Mouse (Mus musculus) CH12.LX (cell line): ENCODE measurements at regions not wholly inside any gene's neighbourhood (a gene's known extent, or its start where the extent isn't known, plus 50 kb on each side); places are given as distances from the start of the nearest gene placed in this dataset.

ENCODE experiments used
- DNase-seq: peaks from one replicate; pipeline ENCODE4 v3.0.0-alpha.2; 2013; ENCODE audit errors: extremely low read depth
- H3K27ac ChIP-seq: 2 replicates; pipeline ENCODE4 v1.5.1; 2012; ENCODE audit warnings: low read depth, mild to moderate bottlenecking, control low read depth, moderate library complexity; ENCODE audit not compliant: insufficient read depth
- H3K27me3 ChIP-seq: replicated peaks from 2 replicates; pipeline ENCODE3; 2012; ENCODE audit warnings: inconsistent platforms
- H3K36me3 ChIP-seq, 2 experiments: replicated peaks in 1 of 2; 2 replicates each; pipeline versions ENCODE3 to v1.6.1; 2012; ENCODE audit warnings: inconsistent platforms in 1 of 2, low read length in 1 of 2, mild to moderate bottlenecking in 1 of 2, mixed read lengths in 1 of 2, moderate library complexity in 1 of 2; ENCODE audit not compliant: control insufficient read depth in 1 of 2, insufficient read depth in 1 of 2
- H3K4me1 ChIP-seq, 2 experiments: 2 replicates each; pipeline ENCODE4 v1.6.1; 2012; ENCODE audit warnings: inconsistent platforms in 1 of 2, moderate library complexity in 1 of 2; ENCODE audit not compliant: insufficient read depth in 2 of 2, control insufficient read depth in 1 of 2
- H3K4me2 ChIP-seq: 2 replicates; pipeline ENCODE4 v1.6.1; 2012; ENCODE audit warnings: low read depth, mild to moderate bottlenecking, control low read depth; ENCODE audit not compliant: poor library complexity, insufficient read depth, severe bottlenecking
- H3K4me3 ChIP-seq, 3 experiments: fragments of 150-350 bp in 1 of 3; sonication (generic) in 1 of 3; replicated peaks in 1 of 3; 2 replicates each; pipeline versions ENCODE3 to v1.5.1; 2011 to 2012; ENCODE audit warnings: low read depth in 2 of 3, low read length in 2 of 3, mild to moderate bottlenecking in 2 of 3, moderate library complexity in 2 of 3, control low read depth in 1 of 3, improper control_type of control experiment in 1 of 3, inconsistent platforms in 1 of 3, mixed read lengths in 1 of 3; ENCODE audit not compliant: poor library complexity in 1 of 3
- H3K79me2 ChIP-seq: replicated peaks from 2 replicates; pipeline ENCODE4 v1.6.1; 2012; ENCODE audit warnings: mild to moderate bottlenecking, moderate library complexity; ENCODE audit not compliant: control insufficient read depth, poor library complexity, insufficient read depth, severe bottlenecking; ENCODE audit errors: extremely low read depth
- H3K9ac ChIP-seq: 2 replicates; pipeline ENCODE4 v1.6.1; 2012; ENCODE audit warnings: low read depth, mild to moderate bottlenecking, control low read depth, moderate library complexity; ENCODE audit not compliant: insufficient read depth
- H3K9me3 ChIP-seq: replicated peaks from 2 replicates; pipeline ENCODE3; 2012; ENCODE audit warnings: low read length, inconsistent platforms, mixed read lengths
- BHLHE40 ChIP-seq: IDR thresholded peaks from 2 replicates; pipeline ENCODE4 v1.6.1; 2011; ENCODE audit warnings: mild to moderate bottlenecking, low read depth, low read length, improper control_type of control experiment
- CHD1 ChIP-seq: IDR thresholded peaks from 2 replicates; pipeline ENCODE4 v1.6.1; 2012; ENCODE audit warnings: low read depth, low read length, improper control_type of control experiment, inconsistent platforms
- CHD2 ChIP-seq: IDR thresholded peaks from 2 replicates; pipeline ENCODE4 v1.6.1; 2011; ENCODE audit warnings: low read length, improper control_type of control experiment
- CTCF ChIP-seq, 2 experiments: IDR thresholded peaks in 1 of 2; conservative IDR thresholded peaks in 1 of 2; 2 replicates each; pipeline ENCODE4 v1.5.1; 2011 to 2012; ENCODE audit warnings: low read depth in 2 of 2, low read length in 2 of 2, improper control_type of control experiment in 1 of 2, inconsistent platforms in 1 of 2, mild to moderate bottlenecking in 1 of 2, moderate library complexity in 1 of 2
- E2F4 ChIP-seq: IDR thresholded peaks from 2 replicates; pipeline ENCODE4 v1.6.1; 2011; ENCODE audit warnings: low read depth, low read length, improper control_type of control experiment; ENCODE audit not compliant: insufficient replicate concordance
- ELF1 ChIP-seq: IDR thresholded peaks from 2 replicates; pipeline ENCODE4 v1.6.1; 2014; ENCODE audit warnings: low read depth, mild to moderate bottlenecking, inconsistent platforms, low read length, improper control_type of control experiment
- GABPA ChIP-seq: IDR thresholded peaks from 2 replicates; pipeline ENCODE4 v1.6.1; 2012; ENCODE audit warnings: low read depth, low read length, improper control_type of control experiment, inconsistent platforms; ENCODE audit not compliant: insufficient replicate concordance
- MAX ChIP-seq: IDR thresholded peaks from 2 replicates; pipeline ENCODE4 v1.6.1; 2011; ENCODE audit warnings: low read length, improper control_type of control experiment
- MAZ ChIP-seq: IDR thresholded peaks from 2 replicates; pipeline ENCODE4 v1.6.1; 2012; ENCODE audit warnings: low read depth, mild to moderate bottlenecking, inconsistent platforms, low read length, improper control_type of control experiment, moderate library complexity
- MEF2A ChIP-seq: IDR thresholded peaks from 2 replicates; pipeline ENCODE4 v1.6.1; 2014; ENCODE audit warnings: low read depth, mild to moderate bottlenecking, inconsistent platforms, low read length, improper control_type of control experiment, borderline replicate concordance
- MYC ChIP-seq: IDR thresholded peaks from 2 replicates; pipeline ENCODE4 v1.6.1; 2011; ENCODE audit warnings: low read depth, mild to moderate bottlenecking, improper control_type of control experiment, low read length
- NRF1 ChIP-seq: IDR thresholded peaks from 2 replicates; pipeline ENCODE4 v1.6.1; 2014; ENCODE audit warnings: low read depth, mild to moderate bottlenecking, inconsistent platforms, low read length, improper control_type of control experiment, moderate library complexity
- PAX5 ChIP-seq: IDR thresholded peaks from 2 replicates; pipeline ENCODE4 v1.6.1; 2012; ENCODE audit warnings: low read length, inconsistent platforms, mixed read lengths
- SIN3A ChIP-seq: IDR thresholded peaks from 2 replicates; pipeline ENCODE4 v1.6.1; 2012; ENCODE audit warnings: low read length, improper control_type of control experiment, inconsistent platforms
- SMC3 ChIP-seq: IDR thresholded peaks from 2 replicates; pipeline ENCODE4 v1.6.1; 2011; ENCODE audit warnings: low read depth, low read length, improper control_type of control experiment
- TBP ChIP-seq: conservative IDR thresholded peaks from 2 replicates; pipeline ENCODE4 v1.6.1; 2011; ENCODE audit warnings: low read depth, low read length, improper control_type of control experiment
- TCF12 ChIP-seq: IDR thresholded peaks from 2 replicates; pipeline ENCODE4 v1.6.1; 2014; ENCODE audit warnings: low read depth, mild to moderate bottlenecking, inconsistent platforms, low read length, improper control_type of control experiment
- UBTF ChIP-seq: IDR thresholded peaks from 2 replicates; pipeline ENCODE4 v1.6.1; 2012; ENCODE audit warnings: low read depth, mild to moderate bottlenecking, inconsistent platforms, low read length, improper control_type of control experiment, moderate library complexity
- USF1 ChIP-seq: IDR thresholded peaks from 2 replicates; pipeline ENCODE4 v1.6.1; 2014; ENCODE audit warnings: low read depth, mild to moderate bottlenecking, inconsistent platforms, low read length, improper control_type of control experiment
- dilution Hi-C: fragments of 300-500 bp; cut with MboI; formaldehyde crosslinking; loops from 2 replicates; pipeline ENCODE4 v1.14.3; 2020; ENCODE audit warnings: low sequenced_read_pairs; ENCODE audit not compliant: extremely low pct_unique_long_range_greater_than_20kb, extremely low pct_ligation_motif_present
- in situ Hi-C: fragments of 300-500 bp; cut with MboI; formaldehyde crosslinking; loops from 3 replicates; pipeline ENCODE4 v1.14.3; 2019; ENCODE audit warnings: low sequenced_read_pairs, low pct_ligation_motif_present, low pct_unique_long_range_greater_than_20kb, mixed read lengths

- dilution Hi-C loops = no loop called here
Observed at GRCm38 (mm10) chr12:117415146-117415545, 101.1 kb upstream of the Rapgef5 start.

DNA sequence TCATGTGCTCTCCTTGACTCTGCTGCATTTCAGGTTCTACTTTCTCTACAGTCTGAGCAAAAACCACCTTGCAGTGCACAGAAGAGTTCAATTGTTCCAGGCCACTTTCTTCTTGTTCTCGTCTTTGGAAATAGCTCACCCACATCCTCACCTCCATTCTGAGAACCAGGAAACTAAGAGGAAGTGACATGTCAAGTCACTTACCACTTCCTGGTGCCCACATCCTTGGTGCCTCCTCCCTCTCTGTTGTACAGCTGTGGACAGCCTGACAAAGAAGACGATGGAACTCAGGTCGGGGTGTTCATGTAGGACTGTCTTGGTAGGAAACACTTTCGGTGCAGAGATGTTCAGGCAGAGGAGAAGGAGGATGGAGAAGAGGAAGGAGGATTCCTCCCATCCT lies 98.3 kb upstream of the Rapgef5 start:
- Histone ChIP-seq H3K4me2 (no peak overlapping the region), H3K27ac (no peak overlapping the region), H3K79me2 (no peaks in the 10 kb centered on the region), H3K9me3 (no peaks in the 10 kb centered on the region), H3K9ac (no peak overlapping the region), H3K4me1 (peaks cover 3 to 7% of the 10 kb centered on the region in 2 experiments; a peak in 2 of 4 replicates), H3K36me3 (no peaks in the 10 kb centered on the region), H3K27me3 (no peaks in the 10 kb centered on the region), H3K4me3 (no peak overlapping the region)
- in situ Hi-C loops = no loop called here
- TF ChIP-seq CHD2 (no peak), PAX5 (no peak), MEF2A (no peak), BHLHE40 (no peak), ELF1 (peak; percentile 49; the same call in 1 of the 2 replicates), TBP (no peak)
- no peak for DNase-seq
- dilution Hi-C loops = no loop called here

More at GRCm38 (mm10) chr12:117415146-117415545, 101.1 kb upstream of the Rapgef5 start:
- H3K27me3 ChIP-seq = no peaks in the 10 kb centered on the region
- in situ Hi-C loops = no loop called here
- H3K9me3 ChIP-seq = no peaks in the 10 kb centered on the region
- no peak for TF ChIP-seq SMC3
- no peak for TF ChIP-seq CHD1
- TF ChIP-seq UBTF = no peak
- TF ChIP-seq E2F4 = no peak
- no peak for TF ChIP-seq MEF2A
- TF ChIP-seq TCF12 = no peak
- TF ChIP-seq USF1 = no peak
- no peak for TF ChIP-seq CTCF (conservative IDR thresholded peaks at IDR 0.05 in 1 of 2, IDR thresholded peaks at IDR 0.05 in 1 of 2; ENCODE audit: low read depth in 2 of 2, low read length in 2 of 2)
- no peak for TF ChIP-seq MAX
- no peak for TF ChIP-seq SIN3A
- TF ChIP-seq MAZ = no peak
- TF ChIP-seq BHLHE40 = no peak
- TF ChIP-seq MYC = no peak
- TF ChIP-seq NRF1 = no peak
- TF ChIP-seq GABPA = no peak
- TF ChIP-seq, all 38 proteins: peak for 0
- no peak overlapping the region for H3K27ac ChIP-seq
- no peaks in the 10 kb centered on the region for H3K36me3 ChIP-seq
- H3K4me2 ChIP-seq = no peak overlapping the region
- no peak for DNase-seq
- no peak overlapping the region for H3K4me3 ChIP-seq
- no peaks in the 10 kb centered on the region for H3K79me2 ChIP-seq
- no peak overlapping the region for H3K9ac ChIP-seq
- H3K4me1 ChIP-seq = peaks cover 3 to 13% of the 10 kb centered on the region in 2 experiments; a peak in 2 of 4 replicates
